Mouse (Mus musculus) erythroblast, embryonic 14.5 days (primary cell): ENCODE data around the gene Vmn1r163. TPM values are rescaled to one million over a fixed set of nuclear protein-coding genes. Genes with fewer than 3 reads are reported as not detected.
"Not testable (repeated sequence)": the region's sequence is repeated elsewhere in the genome, so short reads cannot be mapped to it uniquely, and the experiment has no call there.

Experiments used
- H3K27me3 ChIP-seq: 2 replicates; pipeline ENCODE4 v1.6.1; 2012; ENCODE audit warnings: inconsistent platforms; ENCODE audit not compliant: control insufficient read depth
- H3K36me3 ChIP-seq: 2 replicates; pipeline ENCODE4 v1.6.1; 2012; ENCODE audit warnings: mild to moderate bottlenecking, inconsistent platforms; ENCODE audit not compliant: control insufficient read depth
- H3K4me1 ChIP-seq: 2 replicates; pipeline ENCODE4 v1.6.1; 2012; ENCODE audit warnings: inconsistent platforms; ENCODE audit not compliant: control insufficient read depth
- H3K4me3 ChIP-seq: replicated peaks from 2 replicates; pipeline ENCODE3; 2012; ENCODE audit warnings: moderate library complexity, mild to moderate bottlenecking, inconsistent platforms
- H3K9me3 ChIP-seq: 2 replicates; pipeline ENCODE4 v1.6.1; 2012; ENCODE audit warnings: low read length, inconsistent platforms, mixed read lengths; ENCODE audit not compliant: control insufficient read depth
- polyA plus RNA-seq: library from polyadenylated mRNA; stranded (reverse); fragments of >175 nt; gene quantifications from 2 replicates; pipeline ENCODE4 v1.2.3, GENCODE M21; 2012

Gene Vmn1r163
- 0.09 TPM in 1 of 2 replicates, not detected in the other for polyA plus RNA-seq

DNA sequence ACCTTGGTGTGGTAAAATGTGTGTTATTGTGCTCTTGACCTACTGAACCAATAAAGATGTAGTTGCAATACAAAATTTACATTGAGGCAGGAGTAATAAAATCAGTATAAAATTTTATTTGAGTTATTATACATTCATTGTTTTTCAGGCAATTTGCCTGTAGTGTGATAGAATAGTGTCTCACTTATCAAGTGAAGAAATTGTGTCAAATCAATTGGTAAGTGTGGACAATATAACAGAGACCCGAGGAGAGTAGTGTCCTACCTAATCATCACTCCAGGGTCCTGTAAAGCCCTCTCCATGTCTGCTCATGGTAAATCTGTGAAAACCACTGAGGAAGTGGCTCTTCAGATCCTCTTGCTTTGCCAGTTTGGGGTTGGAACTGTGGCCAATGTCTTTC lies at the start of gene Vmn1r163:
Vmn1r163 (plus strand) TSS at position 301 of the 400 bp plus-strand sequence.
- not testable (repeated sequence) for H3K9me3 ChIP-seq, H3K27me3 ChIP-seq, H3K4me1 ChIP-seq, H3K36me3 ChIP-seq, H3K4me3 ChIP-seq

DNA sequence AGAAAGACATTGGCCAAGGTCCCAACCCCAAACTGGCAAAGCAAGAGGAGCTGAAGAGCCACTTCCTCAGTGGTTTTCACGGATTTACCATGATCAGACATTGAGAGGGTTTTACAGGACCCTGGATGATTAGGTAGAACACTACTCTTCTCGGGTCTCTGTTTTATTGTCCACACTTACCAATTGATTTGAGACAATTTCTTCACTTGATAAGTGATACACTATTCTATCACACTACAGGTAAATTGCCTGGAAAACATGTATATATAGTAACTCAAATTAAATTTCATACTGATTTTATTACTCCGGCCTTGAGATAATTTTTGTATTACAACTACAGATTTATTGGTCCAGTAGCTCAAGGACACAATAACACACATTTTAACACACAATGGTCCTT lies 35.5 kb upstream of the Vmn1r163 start, which contains the start of gene Gm4216:
Gm4216 (minus strand) TSS at position 101 of the 400 bp plus-strand sequence.
- H3K4me3 ChIP-seq, H3K36me3 ChIP-seq, H3K27me3 ChIP-seq, H3K4me1 ChIP-seq, H3K9me3 ChIP-seq: not testable (repeated sequence)

DNA sequence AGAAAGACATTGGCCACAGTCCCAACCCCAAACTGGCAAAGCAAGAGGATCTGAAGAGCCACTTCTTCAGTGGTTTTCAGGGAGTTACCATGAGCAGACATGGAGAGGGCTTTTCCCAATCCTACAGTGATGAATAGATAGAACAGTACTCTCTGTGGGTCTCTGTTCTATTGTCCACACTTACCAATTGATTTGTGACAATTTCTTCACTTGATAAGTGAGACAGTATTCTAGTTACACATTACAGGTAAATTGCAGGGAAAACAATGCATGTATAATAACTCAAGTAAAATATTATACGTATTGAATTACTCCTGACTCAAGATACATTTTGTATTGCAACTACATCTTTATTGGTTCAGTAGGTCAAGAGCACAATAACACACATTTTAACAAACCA lies 12.0 kb downstream of the Vmn1r163 start, which contains the start of gene Gm8720:
Gm8720 (minus strand) TSS at position 101 of the 400 bp plus-strand sequence.
- H3K27me3 ChIP-seq, H3K9me3 ChIP-seq, H3K4me1 ChIP-seq, H3K4me3 ChIP-seq, H3K36me3 ChIP-seq: not testable (repeated sequence)

Other genes starting within 250 kb of the Vmn1r163 start
- gene Vmn1r159, start 211.9 kb upstream of the Vmn1r163 start, polyA plus RNA-seq, result not detected in 2 replicates
- not detected in 2 replicates for gene Vmn1r160, start 184.3 kb upstream of the Vmn1r163 start, polyA plus RNA-seq
- not detected in 2 replicates for gene Gm4214, start 70.9 kb upstream of the Vmn1r163 start, polyA plus RNA-seq
- gene Gm4216, start 35.6 kb upstream of the Vmn1r163 start, polyA plus RNA-seq, result not detected in 2 replicates
- gene Gm8720, start 11.9 kb downstream of the Vmn1r163 start, polyA plus RNA-seq, result not detected in 2 replicates
- not detected in 2 replicates for gene Gm10662, start 88.9 kb downstream of the Vmn1r163 start, polyA plus RNA-seq
- not detected in 2 replicates for gene Vmn1r165, start 161.8 kb downstream of the Vmn1r163 start, polyA plus RNA-seq
- not detected in 2 replicates for gene Vmn1r166, start 196.1 kb downstream of the Vmn1r163 start, polyA plus RNA-seq
- gene Gm6902, start 223.4 kb downstream of the Vmn1r163 start, polyA plus RNA-seq, result not detected in 2 replicates
- gene Nlrp4e, start 245.7 kb downstream of the Vmn1r163 start, polyA plus RNA-seq, result not detected in 2 replicates